Mouse (Mus musculus) CH12.LX (cell line): ENCODE results near the gene Kxd1.

ENCODE experiments used
- CTCF ChIP-seq, 2 experiments: IDR thresholded peaks in 1 of 2; conservative IDR thresholded peaks in 1 of 2; 2 replicates each; pipeline ENCODE4 v1.5.1; 2011 to 2012; ENCODE audit warnings: low read depth in 2 of 2, low read length in 2 of 2, improper control_type of control experiment in 1 of 2, inconsistent platforms in 1 of 2, mild to moderate bottlenecking in 1 of 2, moderate library complexity in 1 of 2
- EP300 ChIP-seq: IDR thresholded peaks from 2 replicates; pipeline ENCODE4 v1.6.1; 2011; ENCODE audit warnings: low read length, improper control_type of control experiment
- GABPA ChIP-seq: IDR thresholded peaks from 2 replicates; pipeline ENCODE4 v1.6.1; 2012; ENCODE audit warnings: low read depth, low read length, improper control_type of control experiment, inconsistent platforms; ENCODE audit not compliant: insufficient replicate concordance
- JUND ChIP-seq: conservative IDR thresholded peaks from 2 replicates; pipeline ENCODE4 v1.6.1; 2011; ENCODE audit warnings: low read depth, low read length, improper control_type of control experiment
- MAX ChIP-seq: IDR thresholded peaks from 2 replicates; pipeline ENCODE4 v1.6.1; 2011; ENCODE audit warnings: low read length, improper control_type of control experiment
- MYC ChIP-seq: IDR thresholded peaks from 2 replicates; pipeline ENCODE4 v1.6.1; 2011; ENCODE audit warnings: low read depth, mild to moderate bottlenecking, improper control_type of control experiment, low read length
- POLR2A ChIP-seq: IDR thresholded peaks from 2 replicates; pipeline ENCODE4 v1.6.1; 2011; ENCODE audit warnings: low read depth, mild to moderate bottlenecking, improper control_type of control experiment, low read length
- POLR2AphosphoS2 ChIP-seq: IDR thresholded peaks from 2 replicates; pipeline ENCODE4 v1.6.1; 2011; ENCODE audit warnings: low read depth, low read length, improper control_type of control experiment
- TCF12 ChIP-seq: IDR thresholded peaks from 2 replicates; pipeline ENCODE4 v1.6.1; 2014; ENCODE audit warnings: low read depth, mild to moderate bottlenecking, inconsistent platforms, low read length, improper control_type of control experiment
- UBTF ChIP-seq: IDR thresholded peaks from 2 replicates; pipeline ENCODE4 v1.6.1; 2012; ENCODE audit warnings: low read depth, mild to moderate bottlenecking, inconsistent platforms, low read length, improper control_type of control experiment, moderate library complexity
- ZKSCAN1 ChIP-seq: IDR thresholded peaks from 2 replicates; pipeline ENCODE4 v1.6.1; 2012; ENCODE audit warnings: low read depth, inconsistent platforms, low read length, improper control_type of control experiment, borderline replicate concordance

- TF ChIP-seq CTCF (conservative IDR thresholded peaks at IDR 0.05 in 1 of 2, IDR thresholded peaks at IDR 0.05 in 1 of 2; ENCODE audit: low read depth in 2 of 2, low read length in 2 of 2) (no peak), JUND (no peak), POLR2A (no peak), ZKSCAN1 (no peak), UBTF (no peak), TCF12 (no peak), EP300 (no peak), MYC (no peak), POLR2AphosphoS2 (no peak), GABPA (no peak), MAX (no peak)
These were observed 62.1 kb downstream of the Kxd1 start for GRCm38 (mm10) chr8:70465701-70466100.
